Mouse (Mus musculus) urinary bladder, postnatal 25 days (tissue): Measurements from ENCODE around the gene Ccl20.

Source experiments
- DNase-seq: peaks from one replicate; pipeline ENCODE4 v3.0.0; 2022; ENCODE audit warnings: low spot score

Gene Ccl20

GRCm38 (mm10) chr1:83141510-83141909 is 24.9 kb downstream of the Ccl20 start:
- DNase-seq = no peak

- DNase-seq = no peak
These were observed 25.5 kb downstream of the Ccl20 start for GRCm38 (mm10) chr1:83142055-83142454.

GRCm38 (mm10) chr1:83146547-83146946 is 30.0 kb downstream of the Ccl20 start:
- no peak for DNase-seq

- no peak for DNase-seq
These were observed 33.7 kb downstream of the Ccl20 start for GRCm38 (mm10) chr1:83150227-83150626.

GRCm38 (mm10) chr1:83152961-83153360 is 36.4 kb downstream of the Ccl20 start:
- DNase-seq = no peak

GRCm38 (mm10) chr1:83156876-83157275 is 40.3 kb downstream of the Ccl20 start:
- DNase-seq = peak; percentile 15

- peak; percentile 64 for DNase-seq
These were observed 43.0 kb downstream of the Ccl20 start, which contains the start of gene Daw1 for GRCm38 (mm10) chr1:83159603-83160002. Gene Daw1 (plus strand): TSS chr1:83159752.

- no peak for DNase-seq
These were observed 45.1 kb downstream of the Ccl20 start for GRCm38 (mm10) chr1:83161658-83162057.

GRCm38 (mm10) chr1:83164027-83164426 is 47.5 kb downstream of the Ccl20 start:
- no peak for DNase-seq
